Mouse (Mus musculus) neural tube, embryonic 10.5 days (tissue): ENCODE data around the gene Rag2.

Experiments used
- DNase-seq: peaks from one replicate; pipeline ENCODE4 v3.0.0-alpha.2; 2017; ENCODE audit warnings: low spot score; ENCODE audit errors: extremely low spot score

Gene Rag2

GRCm38 (mm10) chr2:101624011-101624410 lies 507 bp upstream of the Rag2 start:
- DNase-seq, result no peak

GRCm38 (mm10) chr2:101627227-101627626 lies 2.7 kb downstream of the Rag2 start:
- DNase-seq, result no peak

GRCm38 (mm10) chr2:101628297-101629236 lies 4.0 kb downstream of the Rag2 start:
- peak; percentile 84 for DNase-seq

- DNase-seq, result peak; percentile 50
These were observed 14.7 kb downstream of the Rag2 start for GRCm38 (mm10) chr2:101638979-101639839.

GRCm38 (mm10) chr2:101639840-101640350 lies 15.4 kb downstream of the Rag2 start:
- no peak for DNase-seq

GRCm38 (mm10) chr2:101645841-101646240 lies 21.3 kb downstream of the Rag2 start:
- no peak for DNase-seq

- DNase-seq, result no peak
These were observed 23.8 kb downstream of the Rag2 start for GRCm38 (mm10) chr2:101648361-101648760.

- DNase-seq, result no peak
These were observed 24.7 kb downstream of the Rag2 start, which contains the start of the genes Rag1 and B230118H07Rik for GRCm38 (mm10) chr2:101649114-101649671. Gene Rag1, minus strand, starts transcription at chr2:101649501. Gene B230118H07Rik, minus strand, starts transcription at chr2:101649532.

- DNase-seq, result no peak
These were observed 25.9 kb downstream of the Rag2 start for GRCm38 (mm10) chr2:101650446-101650845.

GRCm38 (mm10) chr2:101652204-101652920 lies 27.8 kb downstream of the Rag2 start:
- no peak for DNase-seq

- peak; percentile 65 for DNase-seq
These were observed 28.5 kb downstream of the Rag2 start for GRCm38 (mm10) chr2:101652921-101653597.

GRCm38 (mm10) chr2:101660536-101660935 lies 36.0 kb downstream of the Rag2 start:
- no peak for DNase-seq

- DNase-seq, result peak; percentile 79
These were observed 40.7 kb downstream of the Rag2 start for GRCm38 (mm10) chr2:101665058-101665702.

- DNase-seq, result no peak
These were observed 41.2 kb downstream of the Rag2 start for GRCm38 (mm10) chr2:101665703-101666092.

GRCm38 (mm10) chr2:101668751-101669150 lies 44.2 kb downstream of the Rag2 start:
- DNase-seq, result no peak

GRCm38 (mm10) chr2:101673547-101673946 lies 49.0 kb downstream of the Rag2 start:
- DNase-seq, result no peak

- DNase-seq, result peak; percentile 86
These were observed 53.9 kb downstream of the Rag2 start, which contains the start of gene Traf6 for GRCm38 (mm10) chr2:101678236-101679021. Gene Traf6, plus strand, starts transcription at chr2:101678429.

- DNase-seq, result peak; percentile 24
These were observed 54.8 kb downstream of the Rag2 start for GRCm38 (mm10) chr2:101679164-101679784.
